Mouse (Mus musculus) liver, adult 2 months (tissue): ENCODE data around the gene Ralb. TPM values are rescaled to one million over a fixed set of nuclear protein-coding genes. Genes with fewer than 3 reads are reported as not detected.

Experiments used
- DNase-seq: peaks from one replicate; pipeline ENCODE4 v3.0.0-alpha.2; 2011; ENCODE audit warnings: low read depth, low spot score; ENCODE audit errors: extremely low read depth
- H3K27ac ChIP-seq: fragments of 200-500 bp; replicated peaks from 2 replicates; pipeline ENCODE4 v1.5.1; 2012; ENCODE audit warnings: low read depth, mild to moderate bottlenecking, control low read depth, inconsistent platforms, low read length; ENCODE audit not compliant: insufficient read depth
- H3K27me3 ChIP-seq: fragments of 200-500 bp; 2 replicates; pipeline ENCODE4 v1.6.1; 2012; ENCODE audit warnings: mild to moderate bottlenecking, moderate library complexity, low read length, inconsistent platforms; ENCODE audit not compliant: control insufficient read depth, insufficient read depth
- H3K36me3 ChIP-seq: fragments of 200-500 bp; 2 replicates; pipeline ENCODE4 v1.6.1; 2012; ENCODE audit warnings: low read length, inconsistent platforms; ENCODE audit not compliant: control insufficient read depth, insufficient read depth
- H3K4me1 ChIP-seq: fragments of 200-500 bp; 2 replicates; pipeline ENCODE4 v1.6.1; 2011; ENCODE audit warnings: low read length; ENCODE audit not compliant: control insufficient read depth, insufficient read depth
- H3K4me3 ChIP-seq: fragments of 200-500 bp; 2 replicates; pipeline ENCODE4 v1.5.1; 2011; ENCODE audit warnings: low read depth, mild to moderate bottlenecking, control low read depth, low read length, moderate library complexity; ENCODE audit not compliant: insufficient read depth
- H3K79me2 ChIP-seq: fragments of 200-500 bp; 2 replicates; pipeline ENCODE4 v1.6.1; 2012; ENCODE audit warnings: inconsistent platforms, mild to moderate bottlenecking, low read length, moderate library complexity; ENCODE audit not compliant: control insufficient read depth, insufficient read depth
- H3K9ac ChIP-seq: fragments of 200-500 bp; 2 replicates; pipeline ENCODE4 v1.6.1; 2012; ENCODE audit warnings: low read depth, mild to moderate bottlenecking, control low read depth, inconsistent platforms, low read length
- CTCF ChIP-seq: fragments of 200-500 bp; IDR thresholded peaks from 2 replicates; pipeline ENCODE4 v1.5.1; 2011; ENCODE audit warnings: low read depth, low read length, control low read depth
- POLR2A ChIP-seq: fragments of 200-500 bp; IDR thresholded peaks from 2 replicates; pipeline ENCODE4 v1.6.1; 2011; ENCODE audit warnings: low read length, control low read depth; ENCODE audit not compliant: insufficient read depth; ENCODE audit errors: extremely low read depth
- WGBS: fragments of 180-500 bp; shearing (Covaris S2); methylation state at CpG from one replicate; pipeline ENCODE4 v1.1.7; 2018; 5-methylcytosine and 5-hydroxymethylcytosine counted together
- polyA plus RNA-seq: library from polyadenylated mRNA; depleted of rRNA; stranded (reverse); fragments of >200 nt; gene quantifications from 2 replicates; pipeline ENCODE4 v1.2.3, GENCODE M21; 2012
- total RNA-seq: library from RNA; depleted of rRNA; stranded (reverse); fragments of >200 nt; gene quantifications from 2 replicates; pipeline ENCODE4 v1.2.3, GENCODE M21; 2014

The Ralb gene
- total and polyA plus RNA-seq, 2 experiments, result 9.0 to 14.8 TPM

DNA sequence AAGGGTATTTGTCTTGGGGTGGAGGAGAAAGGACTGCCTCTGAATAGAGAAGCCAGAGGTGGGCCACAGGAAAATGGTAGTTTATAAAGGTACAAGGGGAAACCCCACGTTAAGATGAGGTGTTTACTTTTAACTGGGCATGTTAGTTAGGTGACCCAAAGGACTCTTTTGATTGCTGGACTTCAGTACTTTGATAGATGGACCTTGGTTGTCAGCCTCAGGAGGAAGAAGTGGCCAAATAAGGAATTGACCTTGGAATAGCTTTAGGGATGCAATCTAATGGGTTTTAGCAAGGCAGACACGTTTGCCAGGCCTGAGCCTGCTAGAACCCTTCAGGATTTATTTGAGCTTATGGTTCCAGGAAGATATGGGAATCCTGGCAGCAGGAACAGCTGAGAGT, 34.7 kb upstream of the Ralb start:
- Histone ChIP-seq H3K27ac (no peak overlapping the region), H3K9ac (no peak overlapping the region), H3K4me1 (peaks cover 6% of the 10 kb centered on the region; the same call in 1 of the 2 replicates), H3K36me3 (no peaks in the 10 kb centered on the region), H3K27me3 (no peaks in the 10 kb centered on the region), H3K4me3 (no peak overlapping the region), H3K79me2 (no peaks in the 10 kb centered on the region)
- peak; percentile 66 for DNase-seq
- TF ChIP-seq POLR2A (no peak), CTCF (no peak)
- 13% methylated on average over 2 of the region's 2 CpGs for WGBS

DNA sequence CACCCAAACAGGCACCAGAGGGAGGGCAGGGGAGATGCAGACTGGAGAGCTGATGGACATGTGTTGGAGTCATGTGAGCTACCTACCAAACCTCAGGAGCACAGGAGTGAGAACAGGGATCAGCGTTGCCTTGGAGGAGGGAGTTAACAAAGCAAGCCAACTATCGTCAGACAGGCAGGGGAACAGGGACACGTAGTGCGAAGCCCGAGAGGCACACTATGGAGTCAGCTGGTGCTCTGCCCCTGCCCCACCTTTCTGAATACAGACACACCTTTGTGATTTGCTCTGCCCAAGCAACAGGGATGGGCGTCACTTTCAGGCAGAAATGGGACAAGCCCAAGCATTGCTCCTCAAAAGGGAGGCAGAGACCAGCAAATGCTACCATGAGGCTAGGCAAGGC, 33.1 kb upstream of the Ralb start:
- WGBS, result 94% methylated on average over 6 of the region's 6 CpGs
- H3K4me3 ChIP-seq, result no peak overlapping the region
- no peaks in the 10 kb centered on the region for H3K36me3 ChIP-seq
- no peak for DNase-seq
- TF ChIP-seq CTCF (no peak), POLR2A (no peak)
- no peaks in the 10 kb centered on the region for H3K79me2 ChIP-seq
- no peak overlapping the region for H3K9ac ChIP-seq
- no peaks in the 10 kb centered on the region for H3K27me3 ChIP-seq
- H3K27ac ChIP-seq, result no peak overlapping the region
- peaks cover 6% of the 10 kb centered on the region; the same call in 1 of the 2 replicates for H3K4me1 ChIP-seq

DNA sequence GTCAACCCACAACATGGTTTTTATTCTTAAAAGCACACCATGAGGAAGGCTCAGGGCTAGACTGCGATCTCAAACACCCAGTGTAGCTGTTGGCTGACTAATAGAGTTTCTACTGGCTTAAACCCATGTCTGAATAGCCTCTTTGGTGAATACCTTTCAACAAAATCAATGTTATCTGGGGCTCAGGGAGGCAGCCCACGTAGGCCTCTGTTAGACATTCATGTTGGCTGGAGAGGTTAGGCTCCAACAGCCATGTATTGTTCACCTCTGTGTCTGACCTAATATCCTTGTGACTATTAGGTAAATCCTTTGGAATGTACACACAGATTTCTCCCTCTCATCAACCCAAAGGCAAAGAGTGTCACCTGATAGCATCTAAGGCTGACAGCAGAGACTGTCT, 31.5 kb upstream of the Ralb start:
- no peak overlapping the region for H3K27ac ChIP-seq

DNA sequence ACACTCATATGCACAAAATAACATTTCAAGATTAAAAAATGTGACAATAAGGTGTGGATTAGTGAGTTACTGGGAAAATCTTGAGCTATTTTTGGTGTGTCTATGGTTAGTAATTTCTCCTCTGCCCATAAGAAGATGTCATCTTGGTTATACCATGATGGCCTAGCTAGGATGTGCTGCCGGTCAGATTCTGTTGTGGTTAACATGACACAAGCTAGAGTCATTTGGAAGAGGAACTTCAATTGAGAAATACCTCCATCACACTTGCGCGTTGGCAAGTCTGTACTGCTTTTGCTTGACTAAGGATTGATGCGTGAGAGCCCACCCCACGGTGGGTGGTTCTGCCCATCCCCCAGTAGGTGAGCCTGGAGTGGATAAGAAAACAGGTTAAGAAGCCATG, 29.7 kb upstream of the Ralb start:
- no peak for TF ChIP-seq POLR2A
- no peak for TF ChIP-seq CTCF
- Histone ChIP-seq H3K9ac (no peak overlapping the region), H3K4me3 (no peak overlapping the region), H3K4me1 (no peaks in the 10 kb centered on the region), H3K36me3 (no peaks in the 10 kb centered on the region), H3K79me2 (no peaks in the 10 kb centered on the region), H3K27ac (no peak overlapping the region), H3K27me3 (no peaks in the 10 kb centered on the region)
- WGBS, result 89% methylated on average over 5 of the region's 5 CpGs
- no peak for DNase-seq

More for the DNA sequence above, 31.5 kb upstream of the Ralb start:
- TF ChIP-seq CTCF (no peak), POLR2A (no peak)
- H3K79me2 ChIP-seq, result no peaks in the 10 kb centered on the region
- no peak overlapping the region for H3K4me3 ChIP-seq
- no peak for DNase-seq
- H3K27me3 ChIP-seq, result no peaks in the 10 kb centered on the region
- H3K36me3 ChIP-seq, result no peaks in the 10 kb centered on the region
- 75% methylated on average over 2 of the region's 2 CpGs for WGBS
- H3K9ac ChIP-seq, result no peak overlapping the region
- peaks cover 4% of the 10 kb centered on the region; the same call in 1 of the 2 replicates for H3K4me1 ChIP-seq

DNA sequence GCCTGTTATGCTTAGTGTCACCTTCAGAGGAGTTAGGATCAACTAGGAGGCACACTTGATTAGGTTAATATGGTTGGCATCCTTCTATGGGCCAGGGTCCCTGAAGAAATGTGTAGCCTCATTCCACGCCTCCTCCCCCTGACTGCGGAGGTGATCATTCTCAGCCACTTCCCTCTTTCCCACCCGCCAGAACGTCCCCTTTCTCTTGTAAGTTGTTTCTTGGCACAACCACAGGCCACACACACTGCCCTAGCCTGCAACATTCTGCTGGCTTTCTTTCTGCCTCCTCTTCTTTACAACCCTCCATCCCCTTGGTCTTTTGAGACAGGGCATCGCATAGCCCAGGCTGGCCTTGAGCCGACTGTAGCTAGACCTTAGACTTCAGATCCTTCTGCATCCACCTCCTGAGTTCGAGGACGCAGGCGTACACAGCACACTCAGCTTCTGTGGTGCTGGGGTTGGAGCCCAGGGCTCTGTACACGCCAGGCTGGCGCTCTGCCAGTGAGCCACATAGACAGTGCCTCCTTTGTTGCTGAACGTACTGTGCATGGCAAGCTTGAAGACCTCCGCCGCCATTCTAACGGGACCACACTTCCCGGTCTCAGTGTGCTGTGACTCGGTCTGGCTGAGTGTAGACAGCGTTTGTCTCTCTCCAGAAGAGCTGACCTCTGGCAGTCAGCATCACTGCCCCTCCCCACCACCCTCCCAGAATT, 28.7 kb upstream of the Ralb start:
- no peaks in the 10 kb centered on the region for H3K27me3 ChIP-seq
- H3K79me2 ChIP-seq, result no peaks in the 10 kb centered on the region
- no peak overlapping the region for H3K9ac ChIP-seq
- no peak overlapping the region for H3K27ac ChIP-seq
- 92% methylated on average over 18 of the region's 18 CpGs for WGBS
- DNase-seq, result no peak
- H3K4me1 ChIP-seq, result no peaks in the 10 kb centered on the region
- TF ChIP-seq POLR2A (no peak), CTCF (no peak)
- H3K36me3 ChIP-seq, result peaks cover 2% of the 10 kb centered on the region; the same call in 1 of the 2 replicates
- no peak overlapping the region for H3K4me3 ChIP-seq

DNA sequence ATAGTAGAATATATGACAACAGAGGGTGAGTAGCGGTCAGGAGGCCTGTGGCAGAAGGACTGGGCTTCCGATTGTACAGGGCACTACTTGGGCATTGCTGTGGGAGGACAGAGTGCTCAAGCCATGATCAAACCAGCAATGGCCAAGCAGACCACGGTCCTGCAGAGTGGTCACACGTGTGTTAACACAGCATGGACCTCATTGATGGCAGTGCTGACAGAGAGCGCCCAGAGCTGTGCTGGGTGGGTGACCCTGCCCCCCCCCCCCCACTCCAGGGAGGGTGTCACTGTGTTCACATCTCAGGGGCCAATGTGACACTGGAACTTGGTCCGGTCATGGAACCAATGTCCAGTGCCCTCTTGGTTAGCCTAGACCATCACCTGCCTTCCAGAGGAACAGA, 27.6 kb upstream of the Ralb start:
- Histone ChIP-seq H3K36me3 (peaks cover 6% of the 10 kb centered on the region), H3K4me1 (no peaks in the 10 kb centered on the region), H3K9ac (no peak overlapping the region), H3K27ac (no peak overlapping the region), H3K27me3 (no peaks in the 10 kb centered on the region), H3K79me2 (no peaks in the 10 kb centered on the region), H3K4me3 (no peak overlapping the region)
- TF ChIP-seq CTCF, result no peak
- no peak for DNase-seq
- 93% methylated on average over 6 of the region's 6 CpGs for WGBS
